Mouse (Mus musculus) limb, embryonic 13.5 days (tissue): ENCODE measurements around the gene Gdf10. TPM values are rescaled to one million over a fixed set of nuclear protein-coding genes. Genes with fewer than 3 reads are reported as not detected.
A peak's percentile ranks its signal among the peaks of the same experiment; 100 is the strongest.

Source experiments
- ATAC-seq: fragments of 200-750 bp; cut with Nextera tagmentation; 2 replicates; pipeline ENCODE4 v1.8.0; 2017; ENCODE audit warnings: low read depth, moderate number of reproducible peaks, moderate TSS enrichment; ENCODE audit not compliant: low FRiP score
- H3K27ac ChIP-seq: fragments of 300-500 bp; sonication (generic); 2 replicates; pipeline ENCODE4 v1.5.1; 2015; ENCODE audit warnings: inconsistent platforms, mild to moderate bottlenecking, moderate library complexity
- H3K27me3 ChIP-seq: fragments of 300-500 bp; sonication (generic); 2 replicates; pipeline ENCODE4 v1.6.1; 2015; ENCODE audit warnings: mild to moderate bottlenecking, inconsistent platforms
- H3K36me3 ChIP-seq: fragments of 300-500 bp; sonication (generic); 2 replicates; pipeline ENCODE4 v1.6.1; 2015; ENCODE audit warnings: inconsistent platforms, mild to moderate bottlenecking, moderate library complexity
- H3K4me1 ChIP-seq: fragments of 300-500 bp; sonication (generic); 2 replicates; pipeline ENCODE4 v1.6.1; 2015; ENCODE audit warnings: inconsistent platforms
- H3K4me2 ChIP-seq: fragments of 300-500 bp; sonication (generic); replicated peaks from 2 replicates; pipeline ENCODE4 v1.6.1; 2015; ENCODE audit warnings: inconsistent platforms, mild to moderate bottlenecking, moderate library complexity
- H3K4me3 ChIP-seq: fragments of 300-500 bp; sonication (generic); 2 replicates; pipeline ENCODE4 v1.5.1; 2015; ENCODE audit warnings: moderate library complexity, mild to moderate bottlenecking, inconsistent platforms
- H3K9ac ChIP-seq: fragments of 300-500 bp; sonication (generic); 2 replicates; pipeline ENCODE4 v1.6.1; 2015; ENCODE audit warnings: mild to moderate bottlenecking, inconsistent platforms
- H3K9me3 ChIP-seq: fragments of 300-500 bp; sonication (generic); 2 replicates; pipeline ENCODE4 v1.6.1; 2016; ENCODE audit warnings: inconsistent platforms
- WGBS: fragments of 180-500 bp; shearing (Covaris S2); methylation state at CpG from one replicate; pipeline ENCODE4 v1.1.7; 2015; 5-methylcytosine and 5-hydroxymethylcytosine counted together
- polyA plus RNA-seq: library from polyadenylated mRNA; unstranded; fragments of >200 nt; fragmentation: Nextera tagmentation; extraction: Ambion mirVana; gene quantifications from 2 replicates; pipeline ENCODE4 v1.2.1, GENCODE M21; 2015

Gdf10 gene
- polyA plus RNA-seq, 1 experiment from 2014 or later = 48.6 TPM

GRCm38 (mm10) chr14:33902783-33903182 lies 20.6 kb upstream of the Gdf10 start:
- H3K36me3 ChIP-seq = no peaks in the 10 kb centered on the region
- peaks cover 14% of the 10 kb centered on the region for H3K4me1 ChIP-seq
- H3K9ac ChIP-seq = no peak overlapping the region
- H3K4me3 ChIP-seq = no peak overlapping the region
- no peak overlapping the region for H3K27ac ChIP-seq
- no peak overlapping the region for H3K4me2 ChIP-seq
- WGBS = 92% methylated on average over 4 of the region's 4 CpGs
- no peak for ATAC-seq
- 0 out of 2 replicates have a peak, but pooled peaks cover 10% of the 10 kb centered on the region for H3K27me3 ChIP-seq
- H3K9me3 ChIP-seq = no peaks in the 10 kb centered on the region; the same call in 1 of the 2 replicates

DNA sequence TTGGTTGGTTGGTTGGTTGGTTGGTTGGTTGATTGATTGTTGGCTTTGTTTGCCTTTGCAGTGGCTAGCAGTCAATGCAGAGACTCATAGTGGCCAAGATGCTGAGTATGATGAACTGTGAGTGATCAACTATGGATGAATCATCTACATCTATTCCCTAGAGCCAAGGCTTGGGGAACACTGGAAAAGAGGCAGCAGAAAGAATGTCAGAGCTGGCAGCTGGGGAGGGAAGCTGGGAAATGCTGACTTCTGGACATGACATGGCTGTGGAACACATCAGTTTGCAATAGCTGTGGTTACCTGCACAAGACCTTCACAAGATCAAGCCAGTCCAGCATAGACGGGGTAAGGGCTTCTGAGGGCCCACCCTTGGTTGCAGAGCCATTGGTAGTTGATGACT lies 20.2 kb upstream of the Gdf10 start:
- Histone ChIP-seq H3K9me3 (no peaks in the 10 kb centered on the region; the same call in 1 of the 2 replicates), H3K27me3 (0 out of 2 replicates have a peak, but pooled peaks cover 10% of the 10 kb centered on the region), H3K9ac (no peak overlapping the region), H3K4me2 (no peak overlapping the region), H3K27ac (no peak overlapping the region), H3K36me3 (no peaks in the 10 kb centered on the region), H3K4me3 (no peak overlapping the region), H3K4me1 (peaks cover 14% of the 10 kb centered on the region)
- 89% methylated on average over 1 of the region's 1 CpGs for WGBS
- ATAC-seq = no peak

- H3K4me3 ChIP-seq = no peak overlapping the region
- no peak for ATAC-seq
- H3K9ac ChIP-seq = no peak overlapping the region
- H3K36me3 ChIP-seq = no peaks in the 10 kb centered on the region
- peaks cover 20% of the 10 kb centered on the region for H3K4me1 ChIP-seq
- no peak overlapping the region for H3K27ac ChIP-seq
- H3K9me3 ChIP-seq = no peaks in the 10 kb centered on the region; the same call in 1 of the 2 replicates
- H3K4me2 ChIP-seq = no peak overlapping the region
- peaks cover 9% of the 10 kb centered on the region; the same call in 1 of the 2 replicates for H3K27me3 ChIP-seq
These were observed 18.5 kb upstream of the Gdf10 start for GRCm38 (mm10) chr14:33904851-33905250.

DNA sequence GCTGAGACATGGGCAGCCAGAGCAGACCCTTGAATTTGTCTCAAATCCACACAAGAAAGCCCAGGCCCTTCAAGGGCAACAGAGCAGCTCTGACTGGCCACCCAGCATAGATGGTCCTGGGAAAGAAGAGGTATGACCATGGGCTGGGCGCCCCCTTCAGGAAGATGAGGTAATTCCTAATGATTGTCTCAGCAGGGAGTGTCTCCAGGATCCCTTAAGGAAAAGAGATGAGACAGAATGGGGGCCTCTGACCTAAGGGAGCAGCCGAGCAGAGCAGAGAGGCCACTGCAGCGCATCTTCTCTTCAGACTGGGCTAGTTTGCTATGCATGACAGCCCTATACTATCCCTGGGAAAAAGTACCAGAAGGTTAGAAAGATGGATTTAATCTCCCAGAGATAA lies 9.7 kb upstream of the Gdf10 start:
- Histone ChIP-seq H3K9ac (no peak overlapping the region), H3K9me3 (no peaks in the 10 kb centered on the region), H3K36me3 (no peaks in the 10 kb centered on the region), H3K4me2 (no peak overlapping the region), H3K4me3 (no peak overlapping the region), H3K27me3 (peaks cover 18% of the 10 kb centered on the region; the same call in 1 of the 2 replicates), H3K27ac (0 out of 2 replicates have a peak overlapping the region, but pooled peaks have one; percentile 52), H3K4me1 (peaks cover 29% of the 10 kb centered on the region)
- peak; percentile 7; the same call in 1 of the 2 replicates for ATAC-seq
- WGBS = 35% methylated on average over 3 of the region's 3 CpGs

- Histone ChIP-seq H3K9me3 (no peaks in the 10 kb centered on the region), H3K27me3 (peaks cover 18% of the 10 kb centered on the region; the same call in 1 of the 2 replicates), H3K4me3 (no peak overlapping the region), H3K4me2 (no peak overlapping the region), H3K27ac (no peak overlapping the region), H3K9ac (no peak overlapping the region), H3K36me3 (no peaks in the 10 kb centered on the region), H3K4me1 (peaks cover 33% of the 10 kb centered on the region)
- no peak for ATAC-seq
- WGBS = 87% methylated on average over 9 of the region's 9 CpGs
These were observed 9.2 kb upstream of the Gdf10 start for GRCm38 (mm10) chr14:33914206-33914605.

DNA sequence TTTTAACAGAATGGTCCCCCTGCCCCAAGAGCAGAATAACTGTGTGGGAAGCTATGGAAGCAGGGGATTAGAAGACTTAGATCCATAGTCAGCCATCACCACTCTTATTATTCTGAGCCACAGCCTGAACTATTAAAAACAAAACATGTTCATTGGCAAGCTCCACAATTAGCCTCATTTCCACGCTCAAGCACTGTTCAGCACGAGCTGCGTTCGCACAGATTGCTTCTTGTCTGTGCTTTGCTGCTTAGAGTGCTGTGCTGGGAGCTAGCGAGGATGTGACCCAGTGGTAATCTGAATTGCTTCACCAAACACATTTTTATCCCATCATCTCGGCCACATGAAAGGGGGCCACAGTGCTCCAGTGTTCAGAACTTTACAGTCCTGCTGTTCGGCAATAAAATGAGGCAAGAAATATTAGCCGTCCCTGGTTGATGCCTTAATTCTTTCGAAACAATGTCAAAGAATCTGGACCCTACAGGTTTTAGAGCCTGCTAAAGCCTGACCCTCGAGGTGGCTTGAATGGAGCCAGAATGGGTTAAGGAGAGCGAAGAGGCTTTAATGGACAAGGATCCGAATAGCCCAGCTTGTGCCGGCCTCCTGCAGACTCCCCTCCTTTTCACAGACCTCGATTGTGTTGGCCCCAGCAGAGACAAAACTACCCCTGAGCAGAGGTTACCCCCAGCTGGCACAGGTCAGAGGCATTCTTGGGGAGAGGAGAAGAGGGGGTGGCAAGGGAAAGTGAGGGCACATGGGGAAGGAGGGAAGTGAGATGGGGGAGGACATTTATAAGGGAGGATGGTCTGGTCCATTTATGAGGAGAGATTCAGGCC lies 2.4 kb upstream of the Gdf10 start:
- H3K27ac ChIP-seq = peak overlapping the region; percentile 2; the same call in 1 of the 2 replicates
- H3K9ac ChIP-seq = no peak overlapping the region
- H3K4me1 ChIP-seq = peaks cover 65% of the 10 kb centered on the region
- peak overlapping the region; percentile 35; the same call in 1 of the 2 replicates for H3K4me2 ChIP-seq
- H3K9me3 ChIP-seq = no peaks in the 10 kb centered on the region
- WGBS = 17% methylated on average over 14 of the region's 14 CpGs
- H3K36me3 ChIP-seq = no peaks in the 10 kb centered on the region
- H3K27me3 ChIP-seq = peaks cover 44% of the 10 kb centered on the region
- no peak for ATAC-seq
- H3K4me3 ChIP-seq = no peak overlapping the region

GRCm38 (mm10) chr14:33922771-33923167 lies 618 bp upstream of the Gdf10 start:
- peak overlapping the region; percentile 59 for H3K4me3 ChIP-seq
- peak overlapping the region; percentile 84 for H3K9ac ChIP-seq
- H3K36me3 ChIP-seq = no peaks in the 10 kb centered on the region
- peak overlapping the region; percentile 89 for H3K4me2 ChIP-seq
- no peak for ATAC-seq
- peak overlapping the region; percentile 83; the same call in 1 of the 2 replicates for H3K27ac ChIP-seq
- peaks cover 76% of the 10 kb centered on the region for H3K4me1 ChIP-seq
- no peaks in the 10 kb centered on the region for H3K9me3 ChIP-seq
- peaks cover 39% of the 10 kb centered on the region for H3K27me3 ChIP-seq
- 11% methylated on average over 8 of the region's 8 CpGs for WGBS

DNA sequence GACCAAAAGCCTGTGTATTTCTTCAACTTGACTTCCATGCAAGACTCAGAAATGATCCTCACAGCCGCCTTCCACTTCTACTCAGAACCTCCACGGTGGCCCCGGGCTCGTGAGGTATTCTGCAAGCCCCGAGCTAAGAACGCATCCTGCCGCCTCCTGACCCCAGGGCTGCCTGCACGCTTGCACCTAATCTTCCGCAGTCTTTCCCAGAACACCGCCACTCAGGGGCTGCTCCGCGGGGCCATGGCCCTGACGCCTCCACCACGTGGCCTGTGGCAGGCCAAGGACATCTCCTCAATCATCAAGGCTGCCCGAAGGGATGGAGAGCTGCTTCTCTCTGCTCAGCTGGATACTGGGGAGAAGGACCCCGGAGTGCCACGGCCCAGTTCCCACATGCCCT lies 8.5 kb downstream of the Gdf10 start:
- H3K27ac ChIP-seq = no peak overlapping the region
- peaks cover 57% of the 10 kb centered on the region for H3K27me3 ChIP-seq
- H3K9ac ChIP-seq = no peak overlapping the region
- H3K4me2 ChIP-seq = peak overlapping the region; percentile 9; the same call in 1 of the 2 replicates
- H3K4me3 ChIP-seq = no peak overlapping the region
- no peak for ATAC-seq
- H3K36me3 ChIP-seq = peaks cover 39% of the 10 kb centered on the region
- no peaks in the 10 kb centered on the region for H3K9me3 ChIP-seq
- WGBS = 47% methylated on average over 17 of the region's 17 CpGs
- peaks cover 32% of the 10 kb centered on the region for H3K4me1 ChIP-seq

- peaks cover 39% of the 10 kb centered on the region for H3K36me3 ChIP-seq
- WGBS = 59% methylated on average over 10 of the region's 10 CpGs
- no peak overlapping the region for H3K4me3 ChIP-seq
- no peak overlapping the region; the same call in 1 of the 2 replicates for H3K27ac ChIP-seq
- H3K4me1 ChIP-seq = peaks cover 27% of the 10 kb centered on the region
- peaks cover 55% of the 10 kb centered on the region for H3K27me3 ChIP-seq
- H3K9me3 ChIP-seq = no peaks in the 10 kb centered on the region
- peak; percentile 28; the same call in 1 of the 2 replicates for ATAC-seq
- no peak overlapping the region for H3K4me2 ChIP-seq
- H3K9ac ChIP-seq = no peak overlapping the region
These were observed 9.7 kb downstream of the Gdf10 start for GRCm38 (mm10) chr14:33932935-33933703.

DNA sequence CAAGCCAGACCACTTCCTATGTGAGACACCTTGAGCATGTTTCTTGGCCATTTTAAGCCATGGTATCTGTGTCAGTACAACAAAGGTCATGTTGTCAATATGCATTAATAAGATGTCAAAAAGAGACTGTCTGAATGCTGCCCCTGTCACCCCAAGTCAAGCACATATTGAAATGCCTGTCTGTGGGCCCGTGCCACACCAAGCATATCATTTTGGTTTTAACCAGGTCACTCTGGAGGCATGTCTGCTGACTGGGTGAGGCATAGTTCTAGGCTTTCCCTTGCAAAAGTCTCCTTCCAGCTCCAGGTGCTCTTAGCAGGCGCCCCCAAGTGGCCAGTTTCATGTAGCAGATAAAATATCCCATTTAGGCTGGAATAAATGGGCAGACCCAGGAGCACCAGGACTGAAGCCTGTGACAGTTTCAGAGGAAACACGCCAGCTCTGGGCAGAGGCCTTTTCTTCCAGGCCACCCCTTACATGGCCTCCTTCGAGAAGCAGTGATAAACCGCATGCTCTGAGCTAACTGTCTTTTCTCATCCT lies 10.5 kb downstream of the Gdf10 start:
- Histone ChIP-seq H3K4me1 (peaks cover 21% of the 10 kb centered on the region), H3K27me3 (peaks cover 47% of the 10 kb centered on the region), H3K36me3 (peaks cover 39% of the 10 kb centered on the region), H3K4me3 (no peak overlapping the region), H3K27ac (no peak overlapping the region), H3K9ac (no peak overlapping the region), H3K9me3 (no peaks in the 10 kb centered on the region), H3K4me2 (no peak overlapping the region)
- no peak for ATAC-seq
- 38% methylated on average over 5 of the region's 5 CpGs for WGBS

DNA sequence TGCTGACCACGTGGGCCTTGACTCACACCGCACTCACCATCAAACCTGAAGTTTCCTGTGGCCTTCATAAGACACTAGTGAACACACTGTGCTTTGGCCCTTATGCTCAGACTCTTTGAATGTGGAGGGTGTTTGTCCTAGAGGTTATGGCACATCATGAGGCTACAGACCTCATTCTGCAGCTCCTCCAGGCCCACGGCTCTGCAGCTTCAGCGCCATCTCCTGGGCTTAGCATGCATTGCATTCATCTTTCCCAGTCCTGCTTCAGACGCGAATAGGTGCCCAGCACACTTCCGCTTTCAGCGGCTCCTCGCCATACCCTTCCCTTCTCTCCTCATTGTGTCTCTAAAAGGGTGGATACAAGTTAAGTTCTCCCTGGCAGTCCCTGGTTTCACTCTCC lies 15.7 kb downstream of the Gdf10 start:
- H3K9ac ChIP-seq = no peak overlapping the region
- peaks cover 4% of the 10 kb centered on the region; the same call in 1 of the 2 replicates for H3K4me1 ChIP-seq
- 22% methylated on average over 9 of the region's 9 CpGs for WGBS
- H3K9me3 ChIP-seq = no peaks in the 10 kb centered on the region
- no peak overlapping the region for H3K4me3 ChIP-seq
- no peak for ATAC-seq
- H3K36me3 ChIP-seq = peaks cover 23% of the 10 kb centered on the region
- no peak overlapping the region for H3K27ac ChIP-seq
- H3K4me2 ChIP-seq = peak overlapping the region; percentile 49
- H3K27me3 ChIP-seq = peaks cover 18% of the 10 kb centered on the region

- H3K27me3 ChIP-seq = peaks cover 9% of the 10 kb centered on the region
- no peak within 1 kb of the TSS for H3K9ac ChIP-seq
- H3K4me3 ChIP-seq = no peak within 1 kb of the TSS
- H3K36me3 ChIP-seq = peaks cover 9% of the 10 kb centered on the region
- peaks cover 4% of the 10 kb centered on the region; the same call in 1 of the 2 replicates for H3K4me1 ChIP-seq
- H3K9me3 ChIP-seq = no peaks in the 10 kb centered on the region
- no peak within 1 kb of the TSS for H3K4me2 ChIP-seq
- no peak for ATAC-seq
- WGBS = 66% methylated on average over 8 of the region's 8 CpGs
- H3K27ac ChIP-seq = no peak within 1 kb of the TSS
These were observed 17.4 kb downstream of the Gdf10 start, which contains the start of gene Gdf2 for GRCm38 (mm10) chr14:33940739-33941138. Gdf2 (plus strand) TSS chr14:33941039.
